Mouse (Mus musculus) CH12.LX (cell line): Measurements from ENCODE around the gene Pcyt2.

Experiments used
- CTCF ChIP-seq, 2 experiments: IDR thresholded peaks in 1 of 2; conservative IDR thresholded peaks in 1 of 2; 2 replicates each; pipeline ENCODE4 v1.5.1; 2011 to 2012; ENCODE audit warnings: low read depth in 2 of 2, low read length in 2 of 2, improper control_type of control experiment in 1 of 2, inconsistent platforms in 1 of 2, mild to moderate bottlenecking in 1 of 2, moderate library complexity in 1 of 2
- ELF1 ChIP-seq: IDR thresholded peaks from 2 replicates; pipeline ENCODE4 v1.6.1; 2014; ENCODE audit warnings: low read depth, mild to moderate bottlenecking, inconsistent platforms, low read length, improper control_type of control experiment
- EP300 ChIP-seq: IDR thresholded peaks from 2 replicates; pipeline ENCODE4 v1.6.1; 2011; ENCODE audit warnings: low read length, improper control_type of control experiment
- GABPA ChIP-seq: IDR thresholded peaks from 2 replicates; pipeline ENCODE4 v1.6.1; 2012; ENCODE audit warnings: low read depth, low read length, improper control_type of control experiment, inconsistent platforms; ENCODE audit not compliant: insufficient replicate concordance
- HCFC1 ChIP-seq: IDR thresholded peaks from 2 replicates; pipeline ENCODE4 v1.6.1; 2012; ENCODE audit warnings: low read depth, mild to moderate bottlenecking, inconsistent platforms, low read length, improper control_type of control experiment
- JUN ChIP-seq: IDR thresholded peaks from 2 replicates; pipeline ENCODE4 v1.6.1; 2011; ENCODE audit warnings: low read depth, mild to moderate bottlenecking, low read length, improper control_type of control experiment, moderate library complexity; ENCODE audit not compliant: insufficient read depth
- MYC ChIP-seq: IDR thresholded peaks from 2 replicates; pipeline ENCODE4 v1.6.1; 2011; ENCODE audit warnings: low read depth, mild to moderate bottlenecking, improper control_type of control experiment, low read length
- POLR2A ChIP-seq: IDR thresholded peaks from 2 replicates; pipeline ENCODE4 v1.6.1; 2011; ENCODE audit warnings: low read depth, mild to moderate bottlenecking, improper control_type of control experiment, low read length
- POLR2AphosphoS2 ChIP-seq: IDR thresholded peaks from 2 replicates; pipeline ENCODE4 v1.6.1; 2011; ENCODE audit warnings: low read depth, low read length, improper control_type of control experiment
- ZKSCAN1 ChIP-seq: IDR thresholded peaks from 2 replicates; pipeline ENCODE4 v1.6.1; 2012; ENCODE audit warnings: low read depth, inconsistent platforms, low read length, improper control_type of control experiment, borderline replicate concordance
- ZNF384 ChIP-seq: IDR thresholded peaks from 2 replicates; pipeline ENCODE4 v1.6.1; 2012; ENCODE audit warnings: low read depth, low read length, improper control_type of control experiment, inconsistent platforms

GRCm38 (mm10) chr11:120654741-120655140 is 37.0 kb upstream of the Pcyt2 start:
- TF ChIP-seq HCFC1 (no peak), CTCF (conservative IDR thresholded peaks at IDR 0.05 in 1 of 2, IDR thresholded peaks at IDR 0.05 in 1 of 2; ENCODE audit: low read depth in 2 of 2, low read length in 2 of 2) (no peak), ZNF384 (no peak), POLR2A (no peak), ZKSCAN1 (no peak), MYC (no peak), POLR2AphosphoS2 (no peak), EP300 (no peak), ELF1 (no peak), GABPA (no peak), JUN (no peak)
